Mouse (Mus musculus) cerebellum, adult 2 months (tissue): ENCODE results near the gene Gna12.

Experiments
- CTCF ChIP-seq: fragments of 200-500 bp; IDR thresholded peaks from 2 replicates; pipeline ENCODE4 v1.5.1; 2011; ENCODE audit warnings: low read depth, mild to moderate bottlenecking, control low read depth, low read length, moderate library complexity, borderline replicate concordance; ENCODE audit not compliant: insufficient read depth
- POLR2A ChIP-seq: fragments of 200-500 bp; IDR thresholded peaks from 2 replicates; pipeline ENCODE4 v1.6.1; 2011; ENCODE audit warnings: low read length, control low read depth, borderline replicate concordance; ENCODE audit not compliant: insufficient read depth

DNA sequence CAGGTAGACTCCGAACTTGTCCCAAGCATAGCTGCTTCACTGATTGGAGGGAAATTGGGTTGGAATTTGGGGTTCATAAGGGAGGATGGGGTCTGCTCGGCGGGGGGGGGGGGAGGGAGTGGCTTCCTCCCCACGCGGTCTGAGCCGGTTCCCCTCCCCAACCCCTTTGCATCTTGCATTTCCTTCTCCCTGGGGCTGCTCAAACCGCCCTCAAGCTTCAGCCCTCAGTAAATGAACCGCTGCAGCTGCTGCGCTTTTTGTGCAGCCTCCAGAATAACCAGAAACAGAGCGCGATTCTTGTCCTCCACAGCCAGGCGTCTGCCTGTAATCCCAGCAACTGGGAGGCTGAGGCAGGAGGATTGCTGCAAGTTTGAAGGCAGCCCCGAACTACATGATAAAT lies 94.1 kb downstream of the Gna12 start:
- TF ChIP-seq POLR2A (no peak), CTCF (no peak)
